Mouse (Mus musculus): ENCODE data around the gene Itgav. TPM values are rescaled to one million over a fixed set of nuclear protein-coding genes. Genes with fewer than 3 reads are reported as not detected.

Gene Itgav
- polyA plus RNA-seq, 1 experiment = 62.6 TPM

GRCm38 (mm10) chr2:83744276-83744952 lies 20.2 kb downstream of the Itgav start:
- DNase-seq (ENCODE audit: low spot score) = no peak

GRCm38 (mm10) chr2:83745257-83745656 lies 21.1 kb downstream of the Itgav start:
- no peak for DNase-seq (ENCODE audit: low spot score)

- DNase-seq (ENCODE audit: low spot score) = no peak
These were observed 24.5 kb downstream of the Itgav start for GRCm38 (mm10) chr2:83748581-83749118.

GRCm38 (mm10) chr2:83753008-83753407 lies 28.8 kb downstream of the Itgav start:
- no peak for DNase-seq (ENCODE audit: low spot score)

- no peak for DNase-seq (ENCODE audit: low spot score)
These were observed 30.2 kb downstream of the Itgav start for GRCm38 (mm10) chr2:83754306-83754837.

- DNase-seq (ENCODE audit: low spot score) = no peak
These were observed 34.5 kb downstream of the Itgav start for GRCm38 (mm10) chr2:83758606-83759215.

- no peak for DNase-seq (ENCODE audit: low spot score)
These were observed 35.0 kb downstream of the Itgav start for GRCm38 (mm10) chr2:83759216-83759648.

- no peak for DNase-seq (ENCODE audit: low spot score)
These were observed 35.5 kb downstream of the Itgav start for GRCm38 (mm10) chr2:83759667-83760066.

GRCm38 (mm10) chr2:83760112-83760511 lies 35.9 kb downstream of the Itgav start:
- DNase-seq (ENCODE audit: low spot score) = no peak

- DNase-seq (ENCODE audit: low spot score) = no peak
These were observed 37.3 kb downstream of the Itgav start for GRCm38 (mm10) chr2:83761506-83761905.

- no peak for DNase-seq (ENCODE audit: low spot score)
These were observed 38.1 kb downstream of the Itgav start for GRCm38 (mm10) chr2:83762106-83762855.

- no peak for DNase-seq (ENCODE audit: low spot score)
These were observed 41.9 kb downstream of the Itgav start for GRCm38 (mm10) chr2:83766058-83766457.

- no peak for DNase-seq (ENCODE audit: low spot score)
These were observed 42.7 kb downstream of the Itgav start for GRCm38 (mm10) chr2:83766878-83767277.

- DNase-seq (ENCODE audit: low spot score) = no peak
These were observed 44.3 kb downstream of the Itgav start for GRCm38 (mm10) chr2:83768311-83769047.

GRCm38 (mm10) chr2:83771155-83771812 lies 47.1 kb downstream of the Itgav start:
- DNase-seq (ENCODE audit: low spot score) = no peak

- no peak for DNase-seq (ENCODE audit: low spot score)
These were observed 67.3 kb downstream of the Itgav start for GRCm38 (mm10) chr2:83791330-83792073.

- no peak for DNase-seq (ENCODE audit: low spot score)
These were observed 67.9 kb downstream of the Itgav start for GRCm38 (mm10) chr2:83792102-83792501.

GRCm38 (mm10) chr2:83795766-83796165 lies 71.6 kb downstream of the Itgav start:
- DNase-seq (ENCODE audit: low spot score) = no peak

GRCm38 (mm10) chr2:83797902-83798497 lies 73.8 kb downstream of the Itgav start:
- no peak for DNase-seq (ENCODE audit: low spot score)
